Mouse (Mus musculus): ENCODE measurements around the gene Ubtd1. TPM values are rescaled to one million over a fixed set of nuclear protein-coding genes. Genes with fewer than 3 reads are reported as not detected.

Gene Ubtd1
- total and polyA plus RNA-seq, 3 experiments: 3.4 to 5.8 (median 3.6) TPM

DNA sequence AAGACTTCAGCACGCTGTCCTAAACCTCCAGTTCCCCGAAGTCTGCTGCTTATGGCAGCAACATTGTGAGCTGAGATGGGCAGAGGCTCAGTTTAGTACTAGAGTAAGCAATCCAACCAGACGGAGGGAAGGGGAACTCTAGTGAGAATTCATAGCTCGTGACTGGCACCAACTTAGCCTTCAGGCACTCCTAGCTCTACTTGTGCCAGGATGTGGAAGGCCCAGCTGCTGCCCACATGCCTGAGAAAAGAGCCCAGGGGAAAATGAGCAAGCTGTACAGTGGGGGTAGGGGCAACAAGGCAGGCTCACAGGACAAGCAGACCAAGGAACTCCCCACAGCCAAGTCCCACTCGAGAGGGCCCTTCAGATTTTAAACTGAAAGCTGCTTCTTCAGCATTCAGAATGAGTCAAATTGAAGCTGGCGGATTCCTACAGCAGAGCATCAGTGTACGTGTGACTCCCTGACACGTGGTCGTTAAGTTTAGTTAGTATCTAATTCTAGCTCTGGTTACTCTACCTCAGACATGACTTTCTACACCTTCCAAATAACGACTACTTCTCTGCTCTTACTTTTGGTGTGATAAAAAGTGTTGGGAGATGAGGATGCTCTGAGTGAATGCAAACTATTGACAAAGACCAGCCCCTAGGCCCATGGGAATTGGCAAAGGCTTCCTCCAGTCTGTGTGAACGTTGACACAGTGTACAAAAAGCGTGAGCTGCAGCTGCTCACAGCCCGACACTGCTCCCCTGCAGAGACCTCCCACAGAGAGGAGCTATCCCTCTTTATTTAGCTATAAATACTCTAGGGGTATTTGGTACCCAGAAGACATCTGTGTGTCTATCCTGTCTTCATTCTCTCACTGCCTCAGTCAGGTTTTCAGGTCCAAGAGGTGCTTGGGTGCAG lies 7.4 kb upstream of the Ubtd1 start:
- H3K9me3 ChIP-seq (replicated peaks; ENCODE audit: low read length): no peaks in the 10 kb centered on the region
- H3K9ac ChIP-seq (ENCODE audit: insufficient read depth, low read depth): no peak overlapping the region
- no peak overlapping the region for H3K27ac ChIP-seq (ENCODE audit: insufficient read depth, low read depth)
- H3K36me3 ChIP-seq (replicated peaks in 1 of 2; ENCODE audit: control insufficient read depth in 1 of 2, insufficient read depth in 1 of 2, low read length in 1 of 2): peaks cover 10 to 64% of the 10 kb centered on the region in 2 experiments
- 0 out of 2 replicates have a peak overlapping the region, but pooled peaks have one; percentile 10 for H3K4me2 ChIP-seq (ENCODE audit: insufficient read depth, low read depth, poor library complexity, severe bottlenecking)
- peaks cover 6 to 51% of the 10 kb centered on the region in 2 experiments; a peak in 3 of 4 replicates for H3K4me1 ChIP-seq (ENCODE audit: control insufficient read depth in 1 of 2, insufficient read depth in 2 of 2)
- no peak overlapping the region for H3K4me3 ChIP-seq (replicated peaks in 1 of 3; ENCODE audit: low read depth in 2 of 3, low read length in 2 of 3, poor library complexity in 1 of 3)
- dilution Hi-C loops (cut with MboI; ENCODE audit: extremely low pct_ligation_motif_present, extremely low pct_unique_long_range_greater_than_20kb, low sequenced_read_pairs) (no loop called here), in situ Hi-C loops (cut with MboI; ENCODE audit: low pct_ligation_motif_present, low pct_unique_long_range_greater_than_20kb, low sequenced_read_pairs) (no loop called here)
- H3K27me3 ChIP-seq (replicated peaks): no peaks in the 10 kb centered on the region
- peaks cover 36% of the 10 kb centered on the region for H3K79me2 ChIP-seq (replicated peaks; ENCODE audit: control insufficient read depth, extremely low read depth, insufficient read depth, poor library complexity, severe bottlenecking)
- DNase-seq (ENCODE audit: extremely low read depth): no peak
- peak; percentile 64; the same call in 1 of the 2 replicates for TF ChIP-seq IRF4 (IDR thresholded peaks at IDR 0.05; ENCODE audit: low read depth, low read length)
- TF ChIP-seq E2F4 (IDR thresholded peaks at IDR 0.05; ENCODE audit: insufficient replicate concordance, low read depth, low read length): no peak
- TF ChIP-seq MXI1 (IDR thresholded peaks at IDR 0.05; ENCODE audit: low read depth, low read length): peak; percentile 90
- no peak for TF ChIP-seq ZMIZ1 (IDR thresholded peaks at IDR 0.05; ENCODE audit: low read depth, low read length)
- peak; percentile 87 for TF ChIP-seq MAX (IDR thresholded peaks at IDR 0.05; ENCODE audit: low read length)
- TF ChIP-seq ETS1 (conservative IDR thresholded peaks at IDR 0.05; ENCODE audit: low read depth, low read length): peak; percentile 27; the same call in 1 of the 2 replicates
- TF ChIP-seq POLR2AphosphoS2 (IDR thresholded peaks at IDR 0.05; ENCODE audit: low read depth, low read length): no peak
- TF ChIP-seq MYC (IDR thresholded peaks at IDR 0.05; ENCODE audit: low read depth, low read length): peak; percentile 69; the same call in 1 of the 2 replicates
- TF ChIP-seq JUND (conservative IDR thresholded peaks at IDR 0.05; ENCODE audit: low read depth, low read length): no peak
- TF ChIP-seq SIN3A (IDR thresholded peaks at IDR 0.05; ENCODE audit: low read length): 0 out of 2 replicates have a peak, but pooled peaks have one; percentile 33
- 0 out of 2 replicates have a peak, but pooled peaks have one; percentile 45 for TF ChIP-seq BHLHE40 (IDR thresholded peaks at IDR 0.05; ENCODE audit: low read depth, low read length)

DNA sequence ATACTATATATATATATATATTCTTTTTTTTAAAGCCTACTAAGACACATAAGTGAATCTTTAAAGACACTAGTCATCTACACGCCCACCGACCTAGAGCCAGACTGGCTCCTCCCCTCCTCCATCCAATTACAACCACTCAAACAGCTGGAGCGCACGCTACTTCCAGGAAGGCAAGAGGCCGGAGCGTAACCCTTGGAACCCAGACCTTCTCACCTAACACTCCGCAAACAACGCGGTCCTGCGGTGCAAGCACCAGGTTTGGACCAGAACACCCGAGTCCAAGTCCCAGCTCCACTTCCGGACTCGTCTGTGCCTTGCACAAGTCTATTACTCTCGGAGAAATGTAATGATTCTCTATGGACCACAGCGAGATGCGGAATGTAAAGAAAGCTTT lies 1.1 kb upstream of the Ubtd1 start:
- Histone ChIP-seq H3K36me3 (replicated peaks in 1 of 2; ENCODE audit: control insufficient read depth in 1 of 2, insufficient read depth in 1 of 2, low read length in 1 of 2) (peaks cover 1 to 20% of the 10 kb centered on the region in 2 experiments), H3K9ac (ENCODE audit: insufficient read depth, low read depth) (peak overlapping the region; percentile 29), H3K4me3 (replicated peaks in 1 of 3; ENCODE audit: low read depth in 2 of 3, low read length in 2 of 3, poor library complexity in 1 of 3) (peak overlapping the region; percentile 65 to 86 (median 83)), H3K27me3 (replicated peaks) (peaks cover 24% of the 10 kb centered on the region), H3K9me3 (replicated peaks; ENCODE audit: low read length) (no peaks in the 10 kb centered on the region), H3K27ac (ENCODE audit: insufficient read depth, low read depth) (peak overlapping the region; percentile 16), H3K4me2 (ENCODE audit: insufficient read depth, low read depth, poor library complexity, severe bottlenecking) (peak overlapping the region; percentile 67), H3K4me1 (ENCODE audit: control insufficient read depth in 1 of 2, insufficient read depth in 2 of 2) (peaks cover 0 to 46% of the 10 kb centered on the region in 2 experiments; a peak in 2 of 4 replicates), H3K79me2 (replicated peaks; ENCODE audit: control insufficient read depth, extremely low read depth, insufficient read depth, poor library complexity, severe bottlenecking) (peaks cover 25% of the 10 kb centered on the region)
- in situ Hi-C loops (cut with MboI; ENCODE audit: low pct_ligation_motif_present, low pct_unique_long_range_greater_than_20kb, low sequenced_read_pairs) (no loop called here), dilution Hi-C loops (cut with MboI; ENCODE audit: extremely low pct_ligation_motif_present, extremely low pct_unique_long_range_greater_than_20kb, low sequenced_read_pairs) (no loop called here)
- peak; percentile 65 for DNase-seq (ENCODE audit: extremely low read depth)
- TF ChIP-seq USF2 (conservative IDR thresholded peaks at IDR 0.05; ENCODE audit: low read depth, low read length): no peak
- peak; percentile 29; the same call in 1 of the 2 replicates for TF ChIP-seq ELF1 (IDR thresholded peaks at IDR 0.05; ENCODE audit: low read depth, low read length)
- TF ChIP-seq ZC3H11A (IDR thresholded peaks at IDR 0.05; ENCODE audit: low read depth, low read length): no peak
- no peak for TF ChIP-seq NELFE (IDR thresholded peaks at IDR 0.05; ENCODE audit: low read depth, low read length)
- TF ChIP-seq USF1 (IDR thresholded peaks at IDR 0.05; ENCODE audit: low read depth, low read length): no peak
- 0 out of 2 replicates have a peak, but pooled peaks have one; percentile 8 for TF ChIP-seq CHD2 (IDR thresholded peaks at IDR 0.05; ENCODE audit: low read length)
- TF ChIP-seq SIN3A (IDR thresholded peaks at IDR 0.05; ENCODE audit: low read length): peak; percentile 78
- TF ChIP-seq E2F4 (IDR thresholded peaks at IDR 0.05; ENCODE audit: insufficient replicate concordance, low read depth, low read length): no peak

All from CH12.LX (cell line).